Mouse (Mus musculus): ENCODE results near the gene Scfd2.

Scfd2 gene

GRCm38 (mm10) chr5:74277712-74278111, 253.8 kb downstream of the Scfd2 start:
- peak; percentile 81 to 91 for DNase-seq (ENCODE audit: low spot score in 2 of 2)

DNA sequence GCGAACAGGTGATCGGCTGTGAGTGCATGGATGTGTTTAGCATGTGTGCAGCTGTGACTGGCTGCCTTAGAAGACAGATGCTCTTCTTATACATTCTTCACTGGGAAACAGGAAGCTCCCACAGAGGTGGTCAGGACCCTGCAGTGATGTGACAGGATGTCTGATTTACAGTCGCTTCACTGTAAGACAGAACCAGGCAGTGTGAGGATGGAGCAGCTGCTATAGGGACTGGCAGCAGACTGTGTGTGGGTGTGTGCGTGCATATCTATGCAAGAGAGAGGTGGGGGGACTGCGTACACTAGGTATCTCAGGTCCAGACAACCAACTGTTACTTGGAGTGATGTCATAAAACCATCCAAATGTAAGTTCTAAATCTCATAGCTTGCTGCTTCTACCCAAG, 254.3 kb downstream of the Scfd2 start:
- peak in 1 of 2 experiments; percentile 34 for DNase-seq (ENCODE audit: low spot score in 2 of 2)

DNA sequence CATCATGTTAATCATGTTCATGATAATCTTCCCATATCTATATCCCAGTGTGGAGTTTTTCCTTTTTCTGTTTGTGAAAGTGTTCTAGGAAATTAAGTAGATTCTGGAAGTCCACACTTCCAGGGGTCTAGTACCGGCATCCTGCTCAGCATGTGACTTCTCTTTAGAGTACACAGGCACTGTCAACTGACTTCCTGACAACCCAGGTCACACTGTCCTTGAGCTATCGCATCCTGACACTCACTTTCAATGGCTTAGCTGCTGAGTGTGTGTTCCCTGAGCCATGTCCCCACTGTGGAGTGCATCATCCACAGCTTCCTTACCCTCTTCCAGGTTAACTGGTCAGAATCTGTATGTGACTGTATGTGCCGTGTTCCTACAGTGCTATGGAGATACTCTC, 258.2 kb downstream of the Scfd2 start:
- no peak for DNase-seq (ENCODE audit: low spot score in 2 of 2)

DNA sequence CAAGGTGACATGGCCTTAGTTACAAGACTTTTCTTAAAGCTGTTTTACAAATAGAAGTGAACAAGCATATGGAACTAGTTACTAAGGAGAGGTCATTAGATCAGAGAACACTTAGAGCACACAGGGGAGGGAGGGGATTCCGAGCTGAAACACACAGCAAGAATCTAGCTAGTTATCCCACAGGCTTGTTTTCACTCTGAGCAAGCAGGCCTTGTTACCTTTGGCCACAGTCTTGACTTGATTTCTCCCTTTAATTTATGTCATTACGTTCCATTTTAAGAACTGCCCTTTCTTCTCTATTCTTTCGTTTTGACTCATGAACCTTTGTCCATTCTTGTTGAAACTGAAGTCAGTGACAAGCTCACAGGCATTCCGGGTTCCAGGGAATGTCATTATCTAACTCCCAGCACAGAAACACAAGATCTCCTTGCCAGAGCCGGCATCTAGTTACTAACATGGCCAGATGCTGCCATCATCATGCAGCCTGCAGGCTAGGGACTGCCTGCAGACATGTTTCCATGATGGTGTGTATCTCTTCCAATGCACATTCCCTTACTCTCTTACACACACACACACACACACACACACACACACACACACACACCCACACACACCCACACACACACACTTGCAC, 263.7 kb downstream of the Scfd2 start:
- DNase-seq (ENCODE audit: low spot score in 2 of 2), result no peak

- no peak for DNase-seq (ENCODE audit: low spot score in 2 of 2)
Observed at GRCm38 (mm10) chr5:74267196-74267595, 264.4 kb downstream of the Scfd2 start.

- no peak for DNase-seq (ENCODE audit: low spot score in 2 of 2)
Observed at GRCm38 (mm10) chr5:74266476-74266819, 265.1 kb downstream of the Scfd2 start.

DNA sequence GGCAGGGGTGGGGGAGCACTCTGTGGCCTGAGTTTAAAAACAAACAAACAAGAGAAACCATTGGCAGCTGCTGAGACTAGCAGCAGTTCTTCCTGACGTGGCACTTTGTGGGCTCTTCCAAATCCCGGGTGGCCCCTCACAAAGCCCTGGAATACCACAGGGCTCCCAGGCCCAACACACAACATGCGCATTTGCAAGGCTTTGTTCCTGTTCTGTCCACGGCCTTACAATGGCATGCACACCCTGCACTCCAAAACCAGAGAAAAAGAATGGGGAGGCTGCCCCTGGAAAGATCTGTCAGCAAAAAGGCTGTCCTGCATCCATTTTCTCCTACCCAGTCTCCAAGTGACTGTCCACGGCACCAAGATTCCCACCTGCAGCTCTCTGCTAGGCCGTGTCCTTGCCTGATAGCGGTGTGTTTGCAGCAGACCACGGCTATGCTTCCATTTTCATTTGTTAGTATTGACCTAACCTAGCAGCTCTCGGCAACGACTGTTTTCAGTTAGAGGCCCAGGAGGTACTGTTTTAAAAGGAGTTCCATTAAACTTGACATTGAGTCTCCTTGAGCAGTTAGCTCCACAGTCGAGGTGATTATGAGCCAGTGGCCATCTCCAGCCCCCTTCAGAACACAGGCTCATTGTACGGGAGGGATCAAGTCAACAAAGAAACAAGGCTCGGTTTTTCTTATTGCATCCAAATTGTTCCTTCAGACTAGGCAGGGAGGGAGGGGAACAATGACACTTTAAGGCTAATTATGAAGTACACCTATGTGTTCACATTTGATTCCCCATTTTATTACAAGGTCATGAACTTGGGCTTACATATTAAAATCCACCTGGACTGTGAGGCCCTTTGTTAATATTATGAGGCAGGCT, 265.7 kb downstream of the Scfd2 start:
- no peak for DNase-seq (ENCODE audit: low spot score in 2 of 2)

GRCm38 (mm10) chr5:74265151-74265550, 266.4 kb downstream of the Scfd2 start:
- DNase-seq (ENCODE audit: low spot score in 2 of 2), result no peak

- no peak for DNase-seq (ENCODE audit: low spot score in 2 of 2)
Observed at GRCm38 (mm10) chr5:74264541-74264940, 267.0 kb downstream of the Scfd2 start.

DNA sequence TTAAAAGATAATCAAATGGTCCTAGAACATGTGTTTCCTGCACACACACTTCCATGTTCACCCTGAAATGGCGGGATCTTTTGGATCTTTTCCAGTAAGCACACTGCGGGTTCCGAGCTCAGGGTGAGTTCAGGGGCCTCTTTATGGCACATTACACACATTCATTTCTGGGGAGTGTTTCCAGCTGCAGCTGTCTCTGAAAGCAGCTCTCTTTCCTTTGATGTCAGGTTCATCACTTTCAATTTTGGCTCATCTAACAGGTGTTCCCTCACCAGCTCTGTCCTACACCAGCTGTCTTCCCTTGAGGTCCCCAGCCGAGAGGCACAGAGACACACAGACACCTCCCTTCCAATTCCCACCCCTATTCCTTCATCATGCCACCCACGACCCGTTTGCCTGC, 270.5 kb downstream of the Scfd2 start:
- no peak for DNase-seq (ENCODE audit: low spot score in 2 of 2)

DNA sequence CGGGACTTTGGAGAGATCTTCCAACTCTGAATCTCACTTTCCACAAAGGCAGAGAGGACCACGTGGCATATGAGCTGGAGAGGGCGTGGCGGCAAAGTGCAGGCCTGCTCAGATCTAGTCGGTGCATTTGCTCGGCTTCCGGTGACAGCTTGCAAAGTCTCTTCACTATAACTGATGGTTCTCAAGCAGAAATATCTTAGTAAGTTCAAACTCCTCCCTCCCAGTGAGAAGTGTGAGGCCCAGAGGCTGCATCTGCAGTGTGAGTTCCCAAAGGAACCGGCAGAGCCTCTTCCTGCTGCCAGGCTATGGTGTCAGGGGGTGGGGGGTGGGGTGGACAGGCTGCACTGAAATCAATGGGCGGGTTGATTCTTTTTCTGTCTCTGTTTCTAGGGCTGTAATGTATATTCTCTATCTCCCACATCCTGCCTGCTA, 271.2 kb downstream of the Scfd2 start:
- peak in 1 of 2 experiments; percentile 32 for DNase-seq (ENCODE audit: low spot score in 2 of 2)

DNA sequence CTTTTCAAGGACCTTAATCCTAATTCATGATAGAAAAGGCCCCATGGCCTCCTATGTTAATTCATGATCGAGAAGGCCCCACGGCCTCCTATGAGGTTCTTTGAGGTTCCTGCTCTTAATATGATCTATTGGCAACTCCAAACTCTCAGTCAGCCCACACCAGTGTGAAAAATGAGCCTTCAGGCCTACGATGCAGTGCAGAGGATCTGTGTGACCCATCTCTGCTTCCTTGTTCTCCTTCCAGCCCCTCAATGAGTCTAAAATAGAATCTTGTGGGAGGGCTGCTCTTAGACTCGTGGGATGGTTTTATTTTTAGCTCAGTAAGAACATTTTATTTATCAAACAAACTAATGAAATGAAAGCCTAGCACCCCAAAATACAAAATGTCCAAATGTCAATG, 274.9 kb downstream of the Scfd2 start:
- DNase-seq (ENCODE audit: low spot score in 2 of 2), result no peak

DNA sequence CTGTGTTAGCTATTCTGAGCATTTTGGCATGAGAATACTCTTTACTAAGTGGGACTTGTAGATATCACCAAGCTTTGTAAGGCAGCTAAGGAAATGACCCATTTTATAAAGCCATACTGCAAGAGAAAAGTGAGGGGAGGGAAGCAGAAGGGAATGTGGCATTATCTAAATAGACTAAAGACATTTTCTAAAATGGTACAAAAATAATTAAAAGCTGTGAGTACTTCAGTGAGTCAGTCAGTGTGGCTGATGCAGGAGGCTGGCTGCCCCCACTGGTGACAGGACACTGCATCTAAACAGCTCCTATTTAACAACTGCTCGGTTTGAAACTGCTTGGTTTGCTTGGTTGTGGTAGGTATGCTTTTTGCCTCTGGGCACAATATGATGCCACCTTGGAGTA, 276.6 kb downstream of the Scfd2 start:
- no peak for DNase-seq (ENCODE audit: low spot score in 2 of 2)

- DNase-seq (ENCODE audit: low spot score in 2 of 2), result no peak
Observed at GRCm38 (mm10) chr5:74253724-74254328, 277.7 kb downstream of the Scfd2 start.

GRCm38 (mm10) chr5:74252672-74253286, 278.8 kb downstream of the Scfd2 start:
- peak in 1 of 2 experiments; percentile 46 for DNase-seq (ENCODE audit: low spot score in 2 of 2)

- no peak for DNase-seq (ENCODE audit: low spot score in 2 of 2)
Observed at GRCm38 (mm10) chr5:74250947-74251346, 280.6 kb downstream of the Scfd2 start.

GRCm38 (mm10) chr5:74250308-74250707, 281.3 kb downstream of the Scfd2 start:
- no peak for DNase-seq (ENCODE audit: low spot score in 2 of 2)

DNA sequence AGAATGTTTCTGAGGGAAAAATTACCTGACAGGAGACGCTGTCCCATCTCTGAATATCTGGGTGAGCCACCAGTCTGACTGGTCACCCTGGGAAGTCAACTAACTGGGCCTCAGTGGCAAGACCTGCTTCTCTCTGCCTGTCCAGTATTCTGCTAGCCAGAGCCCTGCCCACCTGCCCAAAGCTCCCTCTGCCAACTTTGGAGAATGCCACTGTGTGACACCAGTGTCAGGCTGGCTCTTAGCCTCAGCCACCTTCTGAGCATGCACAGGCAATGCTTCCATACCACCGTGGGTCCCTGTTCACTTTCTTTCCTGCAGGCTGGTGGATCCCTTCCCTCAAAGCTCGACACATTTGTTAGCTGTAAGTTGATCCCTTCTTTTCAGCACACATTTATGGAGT, 281.8 kb downstream of the Scfd2 start:
- DNase-seq (ENCODE audit: low spot score in 2 of 2), result no peak

DNA sequence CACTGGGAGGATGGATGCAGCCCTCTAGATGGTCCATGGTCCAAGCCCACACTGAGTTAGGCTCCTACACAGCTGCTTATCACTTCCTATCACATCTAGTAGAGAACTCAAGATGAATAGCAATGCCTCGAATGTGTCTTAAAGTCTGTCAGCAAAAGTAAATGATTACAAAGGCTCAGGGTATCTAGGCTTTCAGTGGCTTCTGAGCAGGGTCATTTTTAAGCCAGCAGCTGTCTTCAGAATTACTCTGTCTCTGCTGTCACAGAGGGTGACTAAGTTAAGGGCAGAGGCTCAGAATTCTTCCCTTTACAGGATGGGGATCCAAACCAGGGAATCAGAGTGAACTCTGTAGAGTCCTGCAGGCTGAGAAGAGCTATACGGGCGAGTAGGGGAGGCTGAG, 284.6 kb downstream of the Scfd2 start:
- no peak for DNase-seq (ENCODE audit: low spot score in 2 of 2)

DNA sequence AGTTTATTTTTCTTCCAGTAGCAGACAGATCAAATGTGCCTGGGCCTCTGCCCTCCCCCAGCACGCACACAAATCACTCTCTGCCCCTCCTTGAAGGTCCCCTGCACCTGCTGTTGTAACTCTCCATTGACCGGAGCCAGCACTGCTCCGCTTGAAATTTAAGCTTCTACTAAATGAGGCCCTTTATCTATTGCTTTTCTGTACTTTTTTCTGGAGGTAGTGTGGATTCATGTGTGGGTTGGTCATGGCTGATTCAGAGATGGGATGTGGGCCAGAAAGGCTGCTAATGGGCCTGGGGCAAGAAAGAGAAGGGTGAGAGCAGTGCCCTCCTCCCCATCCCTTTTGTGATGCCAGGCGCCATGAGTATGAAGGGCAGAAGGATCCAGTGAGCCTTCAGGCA, 285.1 kb downstream of the Scfd2 start:
- DNase-seq (ENCODE audit: low spot score in 2 of 2), result no peak

- DNase-seq (ENCODE audit: low spot score in 2 of 2), result no peak
Observed at GRCm38 (mm10) chr5:74245641-74246145, 285.9 kb downstream of the Scfd2 start.

DNA sequence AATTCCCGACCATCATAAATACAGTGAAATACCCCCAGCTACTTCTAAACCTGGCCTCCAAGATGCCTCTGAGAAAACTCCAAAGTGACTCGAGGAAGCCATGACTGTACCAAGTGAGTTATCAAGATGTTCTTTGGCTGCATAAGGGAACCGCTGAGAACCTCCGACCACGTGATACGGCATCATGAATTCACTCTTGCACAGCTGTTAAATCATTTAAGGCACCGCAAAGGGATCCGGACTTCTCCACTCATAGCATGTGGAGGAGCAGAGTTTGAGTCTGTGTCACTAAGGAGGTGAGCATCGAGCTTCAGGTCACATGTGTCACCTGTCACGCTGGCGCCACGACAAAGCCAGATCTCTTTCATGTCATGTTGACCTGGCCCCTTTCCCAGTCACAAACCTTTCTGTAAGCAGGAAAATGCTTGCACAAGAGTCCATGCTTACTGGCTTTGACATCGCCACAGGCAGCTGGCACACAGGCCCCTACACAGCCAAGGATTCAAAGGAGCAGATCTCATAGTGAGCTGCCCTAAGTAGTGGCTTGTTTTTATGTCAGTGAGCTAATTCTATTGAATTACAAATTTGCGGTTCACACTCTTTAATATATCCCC, 287.0 kb downstream of the Scfd2 start:
- no peak for DNase-seq (ENCODE audit: low spot score in 2 of 2)
